Mouse (Mus musculus): ENCODE measurements around the gene Depdc7.

DNA sequence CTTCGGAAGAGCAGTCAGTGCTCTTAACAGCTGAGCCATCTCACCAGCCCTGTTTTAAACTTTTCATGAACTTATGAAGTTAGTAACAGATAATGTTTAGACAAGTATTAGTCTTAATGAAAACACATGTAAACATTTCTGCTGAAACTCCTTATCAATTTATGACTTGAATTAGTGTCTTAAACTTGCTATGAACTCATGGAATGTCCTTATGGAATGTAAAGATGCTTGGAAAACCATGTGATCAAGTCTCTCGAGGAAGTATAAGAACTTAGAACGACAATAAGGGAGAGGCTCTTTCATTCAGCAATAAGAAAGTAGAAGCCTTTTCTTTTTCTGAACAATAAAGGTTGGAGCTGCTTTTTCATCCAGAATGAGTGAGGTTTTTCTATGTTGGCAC, 38.3 kb downstream of the Depdc7 start:
- TF ChIP-seq USF1 (IDR thresholded peaks at IDR 0.05; ENCODE audit: low read depth) (no peak), CTCF (IDR thresholded peaks at IDR 0.05; ENCODE audit: control insufficient read depth, insufficient read depth, insufficient read length) (no peak), MAX (IDR thresholded peaks at IDR 0.05) (no peak), CEBPB (IDR thresholded peaks at IDR 0.05; ENCODE audit: low read depth) (no peak), MYOG (IDR thresholded peaks at IDR 0.05; ENCODE audit: control insufficient read depth, extremely low read depth, insufficient read length) (no peak), MYOD1 (IDR thresholded peaks at IDR 0.05; ENCODE audit: control insufficient read depth, insufficient read length, low read depth) (no peak)
